Mouse (Mus musculus) ES-Bruce4 (cell line): ENCODE results near the gene Tha1. TPM values are rescaled to one million over a fixed set of nuclear protein-coding genes. Genes with fewer than 3 reads are reported as not detected.
"Not testable (repeated sequence)": the region's sequence is repeated elsewhere in the genome, so short reads cannot be mapped to it uniquely, and the experiment has no call there.

Experiments used
- H3K27ac ChIP-seq: 2 replicates; pipeline ENCODE4 v1.5.1; 2012; ENCODE audit warnings: low read length, inconsistent platforms; ENCODE audit not compliant: insufficient read depth
- H3K27me3 ChIP-seq: 2 replicates; pipeline ENCODE4 v1.6.1; 2012; ENCODE audit warnings: mild to moderate bottlenecking, low read length, inconsistent platforms; ENCODE audit not compliant: control insufficient read depth, poor library complexity, insufficient read depth, severe bottlenecking
- H3K36me3 ChIP-seq: 2 replicates; pipeline ENCODE4 v1.6.1; 2012; ENCODE audit warnings: inconsistent platforms, mild to moderate bottlenecking, low read length, moderate library complexity; ENCODE audit not compliant: control insufficient read depth, poor library complexity, insufficient read depth, severe bottlenecking
- H3K4me1 ChIP-seq: one replicate; pipeline ENCODE4 v1.8.1; 2011; ENCODE audit warnings: low read length; ENCODE audit not compliant: control insufficient read depth, insufficient read depth
- H3K4me3 ChIP-seq: 2 replicates; pipeline ENCODE4 v1.5.1; 2011; ENCODE audit warnings: low read depth, mild to moderate bottlenecking, low read length
- H3K9ac ChIP-seq: 2 replicates; pipeline ENCODE4 v1.6.1; 2012; ENCODE audit warnings: low read depth, mild to moderate bottlenecking, inconsistent platforms; ENCODE audit not compliant: poor library complexity, severe bottlenecking
- H3K9me3 ChIP-seq: replicated peaks from 2 replicates; pipeline ENCODE4 v1.6.1; 2012; ENCODE audit warnings: mild to moderate bottlenecking, low read length, inconsistent platforms; ENCODE audit not compliant: control insufficient read depth, poor library complexity, insufficient read depth, severe bottlenecking
- CTCF ChIP-seq: IDR thresholded peaks from one replicate; pipeline ENCODE4 v1.8.1; 2011; ENCODE audit warnings: low read depth, low read length
- EP300 ChIP-seq: IDR thresholded peaks from 2 replicates; pipeline ENCODE4 v1.6.1; 2011; ENCODE audit warnings: low read depth, low read length; ENCODE audit not compliant: insufficient read depth
- POLR2A ChIP-seq: IDR thresholded peaks from one replicate; pipeline ENCODE4 v1.8.1; 2011; ENCODE audit warnings: low read length; ENCODE audit not compliant: insufficient read depth
- polyA plus RNA-seq: library from polyadenylated mRNA; stranded (reverse); fragments of >200 nt; gene quantifications from 2 replicates; pipeline ENCODE4 v1.2.4, GENCODE M21; 2011; ENCODE audit warnings: low read depth; ENCODE audit not compliant: missing spikeins, insufficient read depth, insufficient read length

The Tha1 gene
- polyA plus RNA-seq, 1 experiment: 1.1 TPM

- Histone ChIP-seq H3K4me3 (no peak overlapping the region), H3K4me1 (peaks cover 2% of the 10 kb centered on the region), H3K27ac (no peak overlapping the region), H3K9me3 (no peaks in the 10 kb centered on the region), H3K36me3 (no peaks in the 10 kb centered on the region), H3K9ac (no peak overlapping the region), H3K27me3 (no peaks in the 10 kb centered on the region)
- TF ChIP-seq POLR2A (no peak), CTCF (no peak), EP300 (no peak)
These were observed 29.8 kb downstream of the Tha1 start for GRCm38 (mm10) chr11:117843434-117843833.

DNA sequence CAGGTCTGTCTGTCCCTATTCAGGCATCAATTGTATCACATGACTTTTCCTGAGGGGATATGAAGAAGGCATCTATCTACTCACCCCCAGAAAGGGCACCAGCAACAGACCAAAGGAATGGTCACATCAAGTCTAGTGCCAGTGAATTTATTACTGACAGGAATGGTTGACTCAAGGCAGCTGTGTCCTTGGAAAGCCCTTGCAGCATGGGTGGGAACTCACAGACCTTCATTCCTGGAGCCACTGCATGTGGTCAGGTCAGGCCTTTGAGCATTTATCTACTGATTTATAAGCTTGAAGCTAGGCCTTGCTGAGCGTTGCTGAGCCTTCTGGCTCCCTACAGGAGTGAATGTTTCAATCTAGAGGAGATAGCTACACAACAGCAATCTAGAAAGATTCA, 32.4 kb downstream of the Tha1 start:
- Histone ChIP-seq H3K36me3 (no peaks in the 10 kb centered on the region), H3K27ac (no peak overlapping the region), H3K27me3 (no peaks in the 10 kb centered on the region), H3K9ac (no peak overlapping the region), H3K9me3 (no peaks in the 10 kb centered on the region), H3K4me1 (peaks cover 2% of the 10 kb centered on the region), H3K4me3 (no peak overlapping the region)
- TF ChIP-seq EP300 (no peak), CTCF (no peak), POLR2A (no peak)

DNA sequence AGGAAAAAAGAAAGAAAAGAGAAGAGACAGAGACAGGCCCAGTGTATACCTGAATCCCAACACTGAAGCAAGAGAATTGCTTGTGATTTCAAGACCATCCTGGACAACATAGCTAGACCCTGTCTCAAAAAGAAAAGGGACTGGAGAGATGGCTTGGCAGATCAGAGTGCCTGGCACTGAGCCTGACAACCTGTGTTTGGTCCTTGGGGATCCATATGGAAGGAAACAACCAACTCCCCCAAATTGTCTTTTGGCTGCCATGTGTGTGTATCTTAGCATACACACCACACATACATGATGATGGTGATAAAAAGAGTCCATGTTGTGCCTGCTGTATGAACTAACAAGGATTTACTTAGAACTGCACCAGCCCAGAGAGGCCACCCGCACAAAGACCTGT, 34.3 kb downstream of the Tha1 start:
- H3K9ac ChIP-seq: no peak overlapping the region
- H3K27me3 ChIP-seq: no peaks in the 10 kb centered on the region
- H3K9me3 ChIP-seq: no peaks in the 10 kb centered on the region
- H3K27ac ChIP-seq: peak overlapping the region; percentile 60
- TF ChIP-seq EP300 (no peak), POLR2A (no peak), CTCF (no peak)
- peaks cover 2% of the 10 kb centered on the region for H3K4me1 ChIP-seq
- H3K4me3 ChIP-seq: no peak overlapping the region
- no peaks in the 10 kb centered on the region for H3K36me3 ChIP-seq

DNA sequence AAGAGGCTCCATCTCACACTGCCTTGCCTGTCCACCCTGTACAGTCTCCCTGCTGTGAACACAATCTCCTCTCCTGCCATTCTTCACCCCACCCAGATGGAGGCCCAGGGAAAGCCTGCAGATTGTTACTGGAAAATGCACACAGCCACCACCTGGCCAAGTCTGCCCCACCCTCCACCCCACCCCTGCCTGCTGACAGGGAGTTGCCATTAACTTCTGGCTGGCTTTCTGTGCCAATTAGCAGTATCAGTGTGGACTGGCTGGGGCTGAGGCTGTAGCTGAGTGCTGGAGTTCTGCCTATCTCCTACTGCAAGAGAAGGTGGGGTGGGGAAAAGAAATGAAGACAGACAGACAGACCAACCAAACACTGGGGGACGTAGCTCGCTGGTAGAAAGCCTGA, 34.7 kb downstream of the Tha1 start:
- Histone ChIP-seq H3K9me3 (no peaks in the 10 kb centered on the region), H3K27me3 (no peaks in the 10 kb centered on the region), H3K4me3 (no peak overlapping the region), H3K4me1 (peaks cover 2% of the 10 kb centered on the region), H3K27ac (peak overlapping the region; percentile 60), H3K9ac (no peak overlapping the region), H3K36me3 (no peaks in the 10 kb centered on the region)
- TF ChIP-seq EP300: 0 out of 2 replicates have a peak, but pooled peaks have one; percentile 40
- no peak for TF ChIP-seq POLR2A

- no peaks in the 10 kb centered on the region for H3K9me3 ChIP-seq
- H3K4me3 ChIP-seq: no peak overlapping the region
- peaks cover 2% of the 10 kb centered on the region for H3K4me1 ChIP-seq
- H3K9ac ChIP-seq: no peak overlapping the region
- TF ChIP-seq POLR2A (no peak), EP300 (no peak), CTCF (no peak)
- H3K36me3 ChIP-seq: no peaks in the 10 kb centered on the region
- H3K27ac ChIP-seq: no peak overlapping the region
- H3K27me3 ChIP-seq: no peaks in the 10 kb centered on the region
These were observed 37.0 kb downstream of the Tha1 start for GRCm38 (mm10) chr11:117836306-117836705.

- no peaks in the 10 kb centered on the region for H3K27me3 ChIP-seq
- TF ChIP-seq EP300 (no peak), POLR2A (no peak), CTCF (no peak)
- no peak overlapping the region for H3K4me3 ChIP-seq
- no peaks in the 10 kb centered on the region for H3K9me3 ChIP-seq
- no peaks in the 10 kb centered on the region for H3K36me3 ChIP-seq
- H3K27ac ChIP-seq: no peak overlapping the region
- no peaks in the 10 kb centered on the region for H3K4me1 ChIP-seq
- H3K9ac ChIP-seq: no peak overlapping the region
These were observed 39.2 kb downstream of the Tha1 start for GRCm38 (mm10) chr11:117834086-117834485.

DNA sequence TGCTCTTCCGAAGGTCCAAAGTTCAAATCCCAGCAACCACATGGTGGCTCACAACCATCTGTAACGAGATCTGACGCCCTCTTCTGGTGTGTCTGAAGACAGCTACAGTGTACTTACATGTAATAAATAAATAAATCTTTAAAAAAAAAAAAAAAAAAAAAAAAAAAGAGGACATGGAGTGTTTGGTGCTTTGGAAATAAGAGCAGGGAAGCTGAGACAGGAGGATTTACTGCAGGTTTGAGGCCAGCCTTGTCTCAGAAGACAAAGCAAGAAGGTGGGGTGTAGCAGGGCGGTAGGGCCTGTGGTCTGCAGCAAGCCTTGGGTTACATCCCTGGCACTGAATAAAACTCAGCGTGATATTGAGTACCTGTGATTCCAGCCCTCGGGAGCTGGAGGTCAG, 39.8 kb downstream of the Tha1 start:
- not testable (repeated sequence) for H3K27me3 ChIP-seq, H3K4me1 ChIP-seq, H3K9ac ChIP-seq, H3K9me3 ChIP-seq, H3K4me3 ChIP-seq, H3K36me3 ChIP-seq, H3K27ac ChIP-seq
